In genomic region chr12:9576043-9576538, GRCm38 (mm10) we compare ENCODE assay signal across 11 mouse cellular contexts. TPM values are rescaled to one million over a fixed set of nuclear protein-coding genes. Genes with fewer than 3 reads are reported as not detected.
A peak's percentile ranks its signal among the peaks of the same experiment; 100 is the strongest.
DNase-seq lines count a peak whose midpoint lies in the region; ATAC-seq and TF ChIP-seq lines count a peak whose summit lies in the region.
"Had no signal": no experiment of that assay in that cellular context is flagged by ENCODE, and none has a peak within 500 bp of the region (broad histone marks: within the 10 kb centered on the region; RNA-seq: fewer than 3 reads in every experiment).

No protein-coding gene starts in this region.

- no peaks in the 10 kb centered on the region for H3K9me3 ChIP-seq in heart, embryonic 15.5 days (replicated peaks)
- H3K9me3 ChIP-seq in embryonic facial prominence, embryonic 15.5 days (replicated peaks): no peaks in the 10 kb centered on the region
- H3K9me3 ChIP-seq in limb, embryonic 13.5 days: no peaks in the 10 kb centered on the region

- DNase-seq in heart, postnatal 10 days: no peak
- DNase-seq in brain, embryonic 14.5 days (ENCODE audit: low read depth): peak; percentile 50
- no peak for DNase-seq in adrenal gland, postnatal 25 days
- no peak for DNase-seq in spleen, postnatal 36 days (ENCODE audit: low spot score in 2 of 2)
- no peak for DNase-seq in adrenal gland, postnatal 36 days
- DNase-seq: adrenal gland, adult 2 months; thymus, postnatal 14 days had no signal

- peak overlapping the region; percentile 67 for H3K4me2 ChIP-seq in heart, embryonic 15.5 days
- H3K4me2 ChIP-seq in embryonic facial prominence, embryonic 15.5 days (replicated peaks): peak overlapping the region; percentile 51
- peak overlapping the region; percentile 73 for H3K4me2 ChIP-seq in limb, embryonic 13.5 days (replicated peaks)

- no peak overlapping the region for H3K27ac ChIP-seq in heart, embryonic 15.5 days
- H3K27ac ChIP-seq in embryonic facial prominence, embryonic 15.5 days (replicated peaks): peak overlapping the region; percentile 79
- H3K27ac ChIP-seq in limb, embryonic 13.5 days: peak overlapping the region; percentile 64; the same call in 1 of the 2 replicates

- TF ChIP-seq POLR2A in brain, embryonic 14.5 days (IDR thresholded peaks at IDR 0.05; ENCODE audit: borderline replicate concordance, extremely low read depth, insufficient read depth, insufficient read length, poor library complexity, severe bottlenecking): no peak

- peak overlapping the region; percentile 8; the same call in 1 of the 2 replicates for H3K9ac ChIP-seq in heart, embryonic 15.5 days
- peak overlapping the region; percentile 59 for H3K9ac ChIP-seq in embryonic facial prominence, embryonic 15.5 days
- H3K9ac ChIP-seq in limb, embryonic 13.5 days: peak overlapping the region; percentile 88

- intact Hi-C loops in heart, postnatal 10 days (cut with DNase I): loop anchor here (10.0 kb wide), 1 partner anchor 901 kb away; the partner anchor contains the start of gene Pum2

- ATAC-seq in heart, embryonic 15.5 days (replicated peaks; ENCODE audit: insufficient number of reproducible peaks, insufficient read depth, low FRiP score, low read depth): no peak
- no peak for ATAC-seq in embryonic facial prominence, embryonic 15.5 days (ENCODE audit: insufficient number of reproducible peaks, low FRiP score, low TSS enrichment, low read depth)
- no peak for ATAC-seq in limb, embryonic 13.5 days (ENCODE audit: low FRiP score, low read depth)

- TF ChIP-seq CTCF in brain, embryonic 14.5 days (IDR thresholded peaks at IDR 0.05; ENCODE audit: borderline replicate concordance, extremely low read depth, insufficient read depth, insufficient read length): no peak

- 7% methylated on average over 18 of the region's 18 CpGs for WGBS in heart, embryonic 15.5 days
- WGBS in embryonic facial prominence, embryonic 15.5 days: 3% methylated on average over 18 of the region's 18 CpGs
- 2% methylated on average over 18 of the region's 18 CpGs for WGBS in limb, embryonic 13.5 days

- H3K27me3 ChIP-seq in heart, embryonic 15.5 days: peaks cover 95% of the 10 kb centered on the region
- peaks cover 82% of the 10 kb centered on the region for H3K27me3 ChIP-seq in embryonic facial prominence, embryonic 15.5 days
- peaks cover 82% of the 10 kb centered on the region for H3K27me3 ChIP-seq in limb, embryonic 13.5 days

- H3K4me1 ChIP-seq in heart, embryonic 15.5 days (replicated peaks): peaks cover 32% of the 10 kb centered on the region
- peaks cover 50% of the 10 kb centered on the region for H3K4me1 ChIP-seq in embryonic facial prominence, embryonic 15.5 days
- peaks cover 67% of the 10 kb centered on the region for H3K4me1 ChIP-seq in limb, embryonic 13.5 days

- H3K36me3 ChIP-seq in heart, embryonic 15.5 days: no peaks in the 10 kb centered on the region
- H3K36me3 ChIP-seq in embryonic facial prominence, embryonic 15.5 days: no peaks in the 10 kb centered on the region
- 0 out of 2 replicates have a peak, but pooled peaks cover 6% of the 10 kb centered on the region for H3K36me3 ChIP-seq in limb, embryonic 13.5 days

- H3K4me3 ChIP-seq in heart, embryonic 15.5 days: peak overlapping the region; percentile 51
- H3K4me3 ChIP-seq in embryonic facial prominence, embryonic 15.5 days (replicated peaks): peak overlapping the region; percentile 57
- peak overlapping the region; percentile 70 for H3K4me3 ChIP-seq in limb, embryonic 13.5 days

RNA-seq across cellular contexts. Expression of gene Osr1, which starts 6.2 kb away (rescaled TPM):
- polyA plus RNA-seq in heart, embryonic 15.5 days (2015; fragmentation: Nextera tagmentation; extraction: Ambion mirVana): 16.6 and 25.5 TPM in 2 replicates
- total RNA-seq in heart, postnatal 10 days (2021): 10 to 100 TPM in 1 of 2 experiments, 1 to 10 TPM in 1; 8.9 to 11.3 TPM
- polyA plus RNA-seq in brain, embryonic 14.5 days (2012; rRNA removed): 8.6 and 14.3 TPM in 2 replicates
- polyA plus RNA-seq in embryonic facial prominence, embryonic 15.5 days (2015; fragmentation: Nextera tagmentation; extraction: Ambion mirVana): 111 and 127 TPM in 2 replicates
- 83.2 and 95.3 TPM in 2 replicates for polyA plus RNA-seq in limb, embryonic 13.5 days (2015; fragmentation: Nextera tagmentation; extraction: Ambion mirVana)
- total RNA-seq in adrenal gland, postnatal 25 days (2021): 1.0 and 2.1 TPM in 2 replicates
- total RNA-seq in adrenal gland, postnatal 36 days (2021): 1 to 10 TPM; 2.3 to 3.7 TPM
- total RNA-seq: megakaryocyte progenitor cell, adult 5-6 weeks had no signal

Comparison
In these comparisons a context has a peak if more than half of its experiments do, and no peak if none do; other contexts are left out.
1. H3K9ac ChIP-seq: peak in every context shown above with its lines; median percentile 88 in limb, embryonic 13.5 days; 59 in embryonic facial prominence, embryonic 15.5 days; 8 in heart, embryonic 15.5 days.